Mouse (Mus musculus) liver, postnatal 0 days (tissue): ENCODE measurements around the gene Lifr.

Source experiments
- CTCF ChIP-seq: sonication (generic); IDR thresholded peaks from 2 replicates; pipeline ENCODE4 v1.5.1; 2016; ENCODE audit warnings: antibody characterized with exemption, low read depth
- EP300 ChIP-seq: IDR thresholded peaks from 2 replicates; pipeline ENCODE4 v1.6.1; 2016; ENCODE audit warnings: antibody characterized with exemption, low read depth, mild to moderate bottlenecking

DNA sequence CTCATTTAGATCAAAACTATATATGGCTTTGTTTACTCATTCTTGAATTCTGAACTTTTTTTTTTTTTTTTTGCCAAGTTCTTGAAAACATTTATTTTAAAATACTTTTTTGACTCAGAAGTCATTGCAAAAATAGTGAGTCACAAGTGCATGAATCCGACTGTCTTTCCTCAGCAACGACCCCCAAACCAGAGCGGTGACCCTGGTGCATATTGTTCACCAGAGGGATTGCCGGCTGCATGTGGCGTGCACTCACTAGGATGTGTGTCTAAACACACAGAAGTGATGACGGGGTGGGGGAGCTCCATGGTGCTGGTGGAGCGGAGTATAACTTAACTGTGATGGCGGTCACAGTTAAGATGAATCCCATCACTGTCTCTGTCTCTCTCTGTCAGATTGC, 83.4 kb downstream of the Lifr start:
- no peak for TF ChIP-seq CTCF
- no peak for TF ChIP-seq EP300
